Mouse (Mus musculus) liver, embryonic 14.5 days (tissue): ENCODE measurements around the gene Arhgef26. TPM values are rescaled to one million over a fixed set of nuclear protein-coding genes. Genes with fewer than 3 reads are reported as not detected.

Source experiments
- ATAC-seq: fragments of 200-750 bp; cut with Nextera tagmentation; 2 replicates; pipeline ENCODE4 v1.8.0; 2017; ENCODE audit warnings: moderate number of reproducible peaks, mild to moderate bottlenecking, moderate library complexity; ENCODE audit not compliant: insufficient read depth
- DNase-seq, 3 experiments: peaks; one replicate each; pipeline ENCODE4 v3.0.0-alpha.2; 2012 to 2013; ENCODE audit warnings: low read depth in 3 of 3, low spot score in 3 of 3
- H3K27ac ChIP-seq: fragments of 300-500 bp; sonication (generic); 2 replicates; pipeline ENCODE4 v1.5.1; 2014; ENCODE audit warnings: moderate library complexity, mild to moderate bottlenecking, control low read depth, inconsistent platforms
- H3K27me3 ChIP-seq: fragments of 300-500 bp; sonication (generic); 2 replicates; pipeline ENCODE4 v1.6.1; 2014; ENCODE audit warnings: mild to moderate bottlenecking, low read length, moderate library complexity; ENCODE audit not compliant: control insufficient read depth, insufficient read depth
- H3K36me3 ChIP-seq: fragments of 300-500 bp; sonication (generic); replicated peaks from 2 replicates; pipeline ENCODE4 v1.6.1; 2014; ENCODE audit warnings: low read depth; ENCODE audit not compliant: control insufficient read depth, insufficient read depth
- H3K4me1 ChIP-seq, 2 experiments: fragments of 200-500 bp in 1 of 2; fragments of 300-500 bp in 1 of 2; sonication (generic) in 1 of 2; replicated peaks; 2 replicates each; pipeline ENCODE4 v1.6.1; 2012 to 2014; ENCODE audit warnings: antibody characterized with exemption in 1 of 2, inconsistent platforms in 1 of 2, low read length in 1 of 2; ENCODE audit not compliant: control insufficient read depth in 2 of 2, insufficient read depth in 2 of 2
- H3K4me2 ChIP-seq: fragments of 300-500 bp; sonication (generic); 2 replicates; pipeline ENCODE4 v1.6.1; 2014; ENCODE audit warnings: low read depth, mild to moderate bottlenecking, control low read depth, moderate library complexity
- H3K4me3 ChIP-seq, 2 experiments: fragments of 200-500 bp in 1 of 2; fragments of 300-500 bp in 1 of 2; sonication (generic) in 1 of 2; 2 replicates each; pipeline ENCODE4 v1.5.1; 2012 to 2014; ENCODE audit warnings: low read depth in 2 of 2, low read length in 2 of 2, mild to moderate bottlenecking in 2 of 2, control low read depth in 1 of 2, inconsistent platforms in 1 of 2, moderate library complexity in 1 of 2; ENCODE audit not compliant: insufficient read depth in 1 of 2
- H3K9ac ChIP-seq: fragments of 300-500 bp; sonication (generic); replicated peaks from 2 replicates; pipeline ENCODE4 v1.6.1; 2014; ENCODE audit warnings: mild to moderate bottlenecking, control low read depth, moderate library complexity
- H3K9me3 ChIP-seq: fragments of 300-500 bp; sonication (generic); 2 replicates; pipeline ENCODE4 v1.6.1; 2016; ENCODE audit warnings: low read length, mixed read lengths; ENCODE audit not compliant: control insufficient read depth
- CTCF ChIP-seq: IDR thresholded peaks from 2 replicates; pipeline ENCODE4 v1.5.1; 2016; ENCODE audit warnings: antibody characterized with exemption, low read depth, control low read depth
- EP300 ChIP-seq: IDR thresholded peaks from 2 replicates; pipeline ENCODE4 v1.6.1; 2016; ENCODE audit warnings: antibody characterized with exemption, low read depth
- WGBS: fragments of 180-500 bp; shearing (Covaris S2); extraction: QIAGEN DNeasy Blood & Tissue Kit; methylation state at CpG from one replicate; pipeline ENCODE4 v1.1.7; 2014; ENCODE audit not compliant: insufficient replicate concordance; 5-methylcytosine and 5-hydroxymethylcytosine counted together
- polyA plus RNA-seq, 2 experiments: library from polyadenylated mRNA; depleted of rRNA in 1 of 2; stranded (reverse) in 1 of 2; unstranded in 1 of 2; fragments of >200 nt; fragmentation: Nextera tagmentation in 1 of 2; extraction: Ambion mirVana in 1 of 2; gene quantifications; 2 replicates each; pipeline versions ENCODE4 v1.2.1 to v1.2.3; 2012 to 2014

Arhgef26 gene
- polyA plus RNA-seq, 2 experiments = 0.08 to 0.10 TPM

DNA sequence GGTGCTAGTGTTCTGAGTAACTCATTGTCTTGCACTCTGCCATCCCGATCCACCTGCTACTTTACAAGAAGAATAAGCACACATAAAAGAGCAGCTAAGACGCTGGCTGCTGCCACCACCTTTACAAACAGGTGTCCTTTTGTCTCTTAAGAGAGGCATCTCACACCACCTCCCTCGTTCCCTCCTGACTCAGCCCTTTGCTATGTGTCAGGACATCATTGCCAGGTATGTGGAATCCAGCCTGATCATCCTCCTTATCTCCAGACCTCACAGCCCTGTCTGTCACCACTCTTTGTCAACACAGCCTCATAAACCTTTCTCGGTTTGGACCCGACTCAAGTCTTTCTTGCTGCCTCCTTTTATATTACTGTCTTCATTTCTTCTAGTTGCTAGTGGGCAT, 29.7 kb downstream of the Arhgef26 start:
- Histone ChIP-seq H3K9me3 (no peaks in the 10 kb centered on the region), H3K27ac (no peak overlapping the region), H3K4me3 (no peak overlapping the region), H3K27me3 (no peaks in the 10 kb centered on the region), H3K9ac (no peak overlapping the region), H3K36me3 (no peaks in the 10 kb centered on the region), H3K4me2 (no peak overlapping the region), H3K4me1 (no peaks in the 10 kb centered on the region)
- DNase-seq (no peak), ATAC-seq (no peak)
- WGBS = 51% methylated on average over 5 of the region's 5 CpGs
- TF ChIP-seq EP300 (no peak), CTCF (no peak)

DNA sequence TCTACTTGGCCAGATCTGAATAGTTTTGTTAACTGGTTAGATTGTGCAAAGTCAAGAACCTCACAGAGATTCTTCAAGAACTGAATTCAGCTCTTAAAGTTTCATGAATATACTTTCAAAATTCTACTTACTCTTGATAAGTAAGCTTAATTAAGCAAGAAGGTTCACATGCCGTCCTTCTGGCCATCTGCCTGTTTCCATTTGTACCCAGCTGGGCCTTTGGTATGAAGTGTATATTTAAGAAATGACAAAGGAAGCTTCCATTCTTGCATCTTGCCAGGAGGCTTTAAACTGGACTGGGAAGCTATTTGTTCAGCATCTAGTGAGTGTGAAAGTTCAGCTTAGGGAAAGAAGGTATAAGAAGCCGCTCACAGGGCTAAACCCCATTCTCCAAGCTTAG, 34.7 kb downstream of the Arhgef26 start:
- TF ChIP-seq CTCF = no peak
- no peak for TF ChIP-seq EP300
- H3K36me3 ChIP-seq = no peaks in the 10 kb centered on the region
- H3K9ac ChIP-seq = no peak overlapping the region
- H3K4me3 ChIP-seq = no peak overlapping the region
- no peak overlapping the region for H3K4me2 ChIP-seq
- no peak for DNase-seq
- no peak overlapping the region for H3K27ac ChIP-seq
- no peaks in the 10 kb centered on the region for H3K4me1 ChIP-seq
- no peaks in the 10 kb centered on the region for H3K9me3 ChIP-seq
- no peak for ATAC-seq
- H3K27me3 ChIP-seq = no peaks in the 10 kb centered on the region
- 68% methylated on average over 2 of the region's 2 CpGs for WGBS

DNA sequence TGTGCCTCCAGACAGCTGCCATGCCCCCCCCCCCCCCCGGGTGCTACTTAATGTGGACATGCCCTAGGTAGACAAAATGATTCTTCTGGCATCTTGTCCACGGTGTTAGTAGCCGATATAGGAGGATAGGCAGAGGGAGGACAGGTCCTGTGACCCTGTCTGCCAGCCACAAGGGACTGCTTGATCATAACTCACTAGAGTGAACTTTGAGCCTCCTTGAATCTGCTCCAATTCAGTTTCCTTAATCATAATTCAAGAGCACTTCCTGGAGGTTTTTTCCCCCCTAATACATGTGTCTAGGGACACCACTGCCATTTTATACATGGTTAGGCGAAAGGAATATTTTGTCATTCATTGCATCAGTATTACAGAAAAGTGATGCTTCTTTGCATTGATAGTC, 36.2 kb downstream of the Arhgef26 start:
- Histone ChIP-seq H3K27ac (no peak overlapping the region), H3K4me2 (no peak overlapping the region), H3K9ac (no peak overlapping the region), H3K4me3 (no peak overlapping the region), H3K9me3 (no peaks in the 10 kb centered on the region), H3K4me1 (no peaks in the 10 kb centered on the region), H3K27me3 (no peaks in the 10 kb centered on the region), H3K36me3 (no peaks in the 10 kb centered on the region)
- ATAC-seq (no peak), DNase-seq (no peak)
- WGBS = 61% methylated on average over 4 of the region's 4 CpGs
- no peak for TF ChIP-seq EP300
- no peak for TF ChIP-seq CTCF

DNA sequence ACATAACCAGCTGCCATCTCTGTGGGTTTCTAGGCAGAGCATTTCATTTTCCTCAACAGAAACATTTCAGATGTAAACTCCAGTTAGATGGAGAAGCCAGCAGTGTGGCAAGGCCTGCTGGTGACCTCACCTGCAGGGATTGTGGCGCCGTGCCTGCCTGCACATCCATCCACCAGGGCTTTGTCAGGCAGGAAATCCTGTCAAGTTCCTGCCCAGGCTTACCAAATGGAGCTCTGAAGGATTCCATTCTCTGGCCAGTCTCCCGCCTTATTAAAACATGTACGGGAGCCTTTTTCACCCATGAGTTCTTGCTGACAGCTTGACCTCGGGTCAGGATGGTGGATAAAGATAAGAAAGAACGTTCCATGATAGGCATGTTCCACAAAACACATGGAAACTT, 36.7 kb downstream of the Arhgef26 start:
- H3K4me2 ChIP-seq = no peak overlapping the region
- WGBS = 33% methylated on average over 6 of the region's 6 CpGs
- H3K27me3 ChIP-seq = no peaks in the 10 kb centered on the region
- ATAC-seq (no peak), DNase-seq (no peak)
- no peaks in the 10 kb centered on the region for H3K36me3 ChIP-seq
- H3K4me1 ChIP-seq = no peaks in the 10 kb centered on the region
- no peak overlapping the region for H3K27ac ChIP-seq
- no peak overlapping the region for H3K4me3 ChIP-seq
- H3K9ac ChIP-seq = no peak overlapping the region
- TF ChIP-seq CTCF (no peak), EP300 (no peak)
- no peaks in the 10 kb centered on the region for H3K9me3 ChIP-seq

DNA sequence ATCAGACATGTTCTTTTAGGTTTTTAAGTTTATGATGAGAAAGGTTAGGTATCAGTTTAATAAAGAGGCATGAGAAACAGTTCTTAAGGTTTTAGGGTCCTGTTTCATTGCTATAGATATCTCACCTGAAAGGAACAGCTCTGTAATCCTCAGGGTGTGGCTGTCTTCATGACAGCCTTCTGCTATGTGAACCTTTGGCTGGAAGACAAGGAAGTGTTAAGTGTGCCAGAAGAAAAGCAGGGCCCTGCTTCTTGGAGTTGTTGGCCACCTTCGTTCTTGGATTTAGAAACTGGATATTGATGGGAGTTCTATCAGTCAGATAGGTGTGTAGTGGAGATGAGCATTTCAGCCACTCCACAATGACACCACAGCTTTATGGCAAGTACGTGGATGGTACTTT, 38.6 kb downstream of the Arhgef26 start:
- TF ChIP-seq CTCF (no peak), EP300 (no peak)
- Histone ChIP-seq H3K27me3 (no peaks in the 10 kb centered on the region), H3K9ac (no peak overlapping the region), H3K4me3 (no peak overlapping the region), H3K36me3 (no peaks in the 10 kb centered on the region), H3K27ac (no peak overlapping the region), H3K4me2 (no peak overlapping the region), H3K9me3 (no peaks in the 10 kb centered on the region), H3K4me1 (no peaks in the 10 kb centered on the region)
- DNase-seq (no peak), ATAC-seq (no peak)
- 65% methylated on average over 2 of the region's 2 CpGs for WGBS
